Mouse (Mus musculus): ENCODE results near the gene Rogdi. TPM values are rescaled to one million over a fixed set of nuclear protein-coding genes. Genes with fewer than 3 reads are reported as not detected.

Gene Rogdi
- polyA plus RNA-seq, 1 experiment from 2014 or later: 61.8 TPM

- WGBS: 55% methylated on average over 13 of the region's 13 CpGs
- Histone ChIP-seq H3K27ac (peak overlapping the region; percentile 86), H3K4me1 (peaks cover 20% of the 10 kb centered on the region), H3K27me3 (ENCODE audit: poor library complexity, severe bottlenecking) (no peaks in the 10 kb centered on the region), H3K36me3 (replicated peaks) (peaks cover 46% of the 10 kb centered on the region), H3K4me3 (peak overlapping the region; percentile 73), H3K9me3 (no peaks in the 10 kb centered on the region)
- DNase-seq (ENCODE audit: extremely low spot score, low spot score): no peak
Observed at GRCm38 (mm10) chr16:5012036-5013005, 1.0 kb downstream of the Rogdi start.

DNA sequence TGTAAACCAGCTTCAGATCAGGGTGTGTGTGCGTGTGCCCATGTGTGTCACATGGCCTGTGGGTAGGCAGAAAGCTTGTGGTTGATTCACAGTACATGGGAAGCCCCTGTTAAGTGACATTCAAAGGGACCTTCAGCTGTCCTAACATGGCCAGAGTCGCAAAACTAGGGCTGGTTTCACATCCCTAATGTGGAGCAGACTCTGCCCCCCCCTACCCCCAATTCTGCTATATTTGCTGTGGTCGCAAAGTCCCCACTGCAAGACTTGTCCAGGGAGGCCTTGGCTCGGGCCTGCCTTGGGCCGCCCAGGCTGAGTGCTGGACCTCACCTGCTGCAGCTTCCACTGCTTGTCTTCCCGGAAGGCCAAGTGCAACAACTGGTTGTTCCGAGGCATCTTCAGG lies 2.1 kb downstream of the Rogdi start:
- no peaks in the 10 kb centered on the region for H3K9me3 ChIP-seq
- H3K27me3 ChIP-seq (ENCODE audit: poor library complexity, severe bottlenecking): no peaks in the 10 kb centered on the region
- H3K4me1 ChIP-seq: peaks cover 24% of the 10 kb centered on the region
- DNase-seq (ENCODE audit: extremely low spot score, low spot score): no peak
- WGBS: 89% methylated on average over 7 of the region's 7 CpGs
- H3K27ac ChIP-seq: no peak overlapping the region
- H3K36me3 ChIP-seq (replicated peaks): peaks cover 36% of the 10 kb centered on the region
- H3K4me3 ChIP-seq: no peak overlapping the region

DNA sequence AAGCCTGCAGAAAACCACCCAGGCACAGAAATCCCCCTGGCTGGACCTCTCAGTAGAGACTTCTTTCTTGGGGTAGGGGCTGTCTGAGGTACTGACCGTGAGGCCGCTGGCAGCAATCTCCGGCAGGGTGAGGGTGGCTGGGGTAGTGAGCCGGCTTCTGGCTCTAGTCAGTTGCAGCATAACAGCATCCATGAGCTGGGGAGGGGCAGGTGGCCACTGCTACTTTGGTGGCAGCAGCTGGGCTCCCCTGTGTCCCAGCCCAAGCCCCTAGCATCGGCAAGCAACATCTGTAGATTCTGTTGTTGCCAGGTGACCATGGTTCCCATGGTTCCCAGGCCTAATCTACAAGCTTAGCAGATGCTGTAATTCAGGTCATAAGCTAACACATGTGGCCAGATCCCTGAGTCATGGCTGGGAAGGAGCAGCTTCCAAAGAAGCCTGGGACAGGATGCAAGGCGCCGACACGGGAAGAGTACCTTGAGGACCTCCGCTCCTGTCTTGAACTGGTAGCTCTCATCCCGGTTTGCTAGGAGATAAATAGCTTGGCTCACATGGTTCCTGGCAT lies 2.9 kb downstream of the Rogdi start:
- WGBS: 91% methylated on average over 10 of the region's 10 CpGs
- H3K36me3 ChIP-seq (replicated peaks): peaks cover 28% of the 10 kb centered on the region
- no peaks in the 10 kb centered on the region for H3K27me3 ChIP-seq (ENCODE audit: poor library complexity, severe bottlenecking)
- H3K4me3 ChIP-seq: no peak overlapping the region
- peaks cover 24% of the 10 kb centered on the region for H3K4me1 ChIP-seq
- H3K9me3 ChIP-seq: no peaks in the 10 kb centered on the region
- no peak for DNase-seq (ENCODE audit: extremely low spot score, low spot score)
- H3K27ac ChIP-seq: no peak overlapping the region

GRCm38 (mm10) chr16:5008076-5008475 lies 5.3 kb downstream of the Rogdi start:
- DNase-seq (ENCODE audit: extremely low spot score, low spot score): no peak
- Histone ChIP-seq H3K4me1 (peaks cover 23% of the 10 kb centered on the region), H3K36me3 (replicated peaks) (peaks cover 14% of the 10 kb centered on the region), H3K4me3 (no peak overlapping the region), H3K9me3 (no peaks in the 10 kb centered on the region), H3K27ac (peak overlapping the region; percentile 53; the same call in 1 of the 2 replicates), H3K27me3 (ENCODE audit: poor library complexity, severe bottlenecking) (no peaks in the 10 kb centered on the region)
- WGBS: 84% methylated on average over 12 of the region's 12 CpGs

DNA sequence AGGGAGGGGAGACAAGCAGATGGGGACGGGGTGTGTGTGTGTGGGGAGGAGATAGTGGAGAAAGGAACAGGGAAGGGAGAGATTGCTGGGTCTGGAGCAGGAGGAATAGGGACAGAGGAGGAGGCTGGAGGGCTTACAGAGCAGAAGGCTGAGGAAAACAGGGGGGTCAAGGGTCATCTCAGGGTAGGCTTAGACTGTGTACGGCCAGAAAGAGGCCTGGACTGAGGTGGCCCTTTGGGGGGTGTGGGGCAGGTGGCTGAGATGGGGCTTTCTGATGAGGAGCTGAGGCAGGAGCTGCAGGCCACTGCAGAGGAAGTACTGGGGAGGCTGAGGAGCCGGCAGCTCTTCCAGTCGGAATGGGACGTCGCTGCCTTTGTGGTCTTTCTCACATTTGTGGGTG lies 5.9 kb downstream of the Rogdi start:
- Histone ChIP-seq H3K4me1 (peaks cover 17% of the 10 kb centered on the region), H3K9me3 (no peaks in the 10 kb centered on the region), H3K27ac (peak overlapping the region; percentile 53; the same call in 1 of the 2 replicates), H3K27me3 (ENCODE audit: poor library complexity, severe bottlenecking) (no peaks in the 10 kb centered on the region), H3K36me3 (replicated peaks) (peaks cover 14% of the 10 kb centered on the region), H3K4me3 (no peak overlapping the region)
- DNase-seq (ENCODE audit: extremely low spot score, low spot score): no peak
- WGBS: 47% methylated on average over 6 of the region's 6 CpGs

GRCm38 (mm10) chr16:5007067-5007466 lies 6.3 kb downstream of the Rogdi start, which contains the start of gene Smim22:
TSS of gene Smim22 (plus strand) at chr16:5007288.
- no peaks in the 10 kb centered on the region for H3K27me3 ChIP-seq (ENCODE audit: poor library complexity, severe bottlenecking)
- WGBS: 43% methylated on average over 5 of the region's 5 CpGs
- peak within 1 kb of the TSS; percentile 53 for H3K27ac ChIP-seq
- peaks cover 13% of the 10 kb centered on the region for H3K4me1 ChIP-seq
- peaks cover 14% of the 10 kb centered on the region for H3K36me3 ChIP-seq (replicated peaks)
- no peak within 1 kb of the TSS for H3K4me3 ChIP-seq
- H3K9me3 ChIP-seq: no peaks in the 10 kb centered on the region
- DNase-seq (ENCODE audit: extremely low spot score, low spot score): no peak

DNA sequence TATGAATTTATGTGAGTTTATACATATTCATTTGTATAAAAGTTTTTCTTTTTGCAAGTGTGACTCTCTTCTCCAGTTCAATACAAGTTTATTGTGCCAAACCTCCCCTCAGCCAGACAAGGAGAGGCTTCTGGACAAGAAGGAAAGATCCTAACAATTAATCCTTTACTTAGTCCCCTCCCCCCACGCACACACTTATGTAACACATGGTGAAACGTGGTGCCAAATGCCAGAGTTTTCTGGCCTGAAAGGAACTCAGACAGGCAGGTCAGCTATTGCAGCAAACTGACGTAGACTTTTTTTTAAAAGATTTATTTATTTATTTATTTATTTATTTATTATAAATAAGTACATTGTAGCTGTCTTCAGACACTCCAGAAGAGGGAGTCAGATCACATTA lies 12.7 kb downstream of the Rogdi start:
- H3K27ac ChIP-seq: no peak overlapping the region
- no peak overlapping the region for H3K4me3 ChIP-seq
- no peaks in the 10 kb centered on the region for H3K36me3 ChIP-seq (replicated peaks)
- DNase-seq (ENCODE audit: extremely low spot score, low spot score): no peak
- no peaks in the 10 kb centered on the region for H3K27me3 ChIP-seq (ENCODE audit: poor library complexity, severe bottlenecking)
- H3K4me1 ChIP-seq: no peaks in the 10 kb centered on the region
- H3K9me3 ChIP-seq: no peaks in the 10 kb centered on the region
- 76% methylated on average over 3 of the region's 3 CpGs for WGBS

DNA sequence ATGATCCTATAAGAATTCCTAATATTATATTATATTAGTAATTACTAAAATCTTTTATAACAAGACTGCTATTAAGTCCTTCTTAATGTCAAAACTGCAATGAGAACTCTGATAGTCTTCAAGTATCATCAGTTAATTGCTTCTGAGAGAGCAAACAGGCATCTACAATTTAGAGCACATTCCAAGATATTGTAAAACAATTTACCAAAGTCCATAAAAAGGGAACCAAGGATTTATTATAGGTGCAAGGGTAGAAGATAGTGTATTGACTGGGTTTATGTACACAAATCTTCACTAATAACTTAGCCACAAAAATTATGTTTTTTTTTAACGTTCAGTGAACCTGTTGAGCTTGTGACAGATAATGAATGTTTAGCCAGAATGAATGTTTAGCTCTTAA lies 14.4 kb downstream of the Rogdi start:
- no peak for DNase-seq (ENCODE audit: extremely low spot score, low spot score)
- Histone ChIP-seq H3K27ac (no peak overlapping the region), H3K9me3 (no peaks in the 10 kb centered on the region), H3K27me3 (ENCODE audit: poor library complexity, severe bottlenecking) (no peaks in the 10 kb centered on the region), H3K4me3 (no peak overlapping the region), H3K4me1 (no peaks in the 10 kb centered on the region), H3K36me3 (replicated peaks) (no peaks in the 10 kb centered on the region)
- WGBS: 86% methylated on average over 1 of the region's 1 CpGs

- 61% methylated on average over 3 of the region's 3 CpGs for WGBS
- Histone ChIP-seq H3K27ac (no peak within 1 kb of the TSS), H3K36me3 (replicated peaks) (no peaks in the 10 kb centered on the region), H3K4me1 (no peaks in the 10 kb centered on the region), H3K9me3 (no peaks in the 10 kb centered on the region), H3K27me3 (ENCODE audit: poor library complexity, severe bottlenecking) (no peaks in the 10 kb centered on the region), H3K4me3 (no peak within 1 kb of the TSS)
- no peak for DNase-seq (ENCODE audit: extremely low spot score, low spot score)
Observed at GRCm38 (mm10) chr16:4997553-4997952, 15.8 kb downstream of the Rogdi start, which contains the start of gene Sept12. TSS of gene Sept12 (minus strand) at chr16:4997852.

GRCm38 (mm10) chr16:4993276-4993675 lies 20.1 kb downstream of the Rogdi start:
- no peak overlapping the region for H3K27ac ChIP-seq

DNA sequence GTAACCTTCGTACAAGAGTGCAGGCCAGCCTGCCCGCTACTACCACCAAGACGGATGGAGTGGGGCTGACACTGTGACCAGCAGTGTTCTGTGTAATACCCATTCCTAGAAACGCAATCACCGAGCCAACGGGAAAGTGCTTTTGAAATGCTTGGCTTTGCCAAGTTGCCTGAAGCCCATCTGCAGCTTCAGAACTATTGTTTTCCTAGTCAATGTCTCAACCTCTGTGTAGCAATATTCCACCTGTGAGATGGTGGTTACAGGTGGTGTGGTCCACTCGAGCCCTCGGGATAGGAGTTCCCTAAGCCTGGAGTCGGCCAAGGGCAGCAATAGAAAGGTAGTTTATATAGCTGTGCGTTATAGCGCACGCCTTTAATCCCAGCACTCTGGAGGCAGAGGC lies 28.6 kb downstream of the Rogdi start:
- DNase-seq (ENCODE audit: extremely low spot score, low spot score): no peak
- no peaks in the 10 kb centered on the region for H3K36me3 ChIP-seq (replicated peaks)
- no peak overlapping the region for H3K4me3 ChIP-seq
- no peaks in the 10 kb centered on the region for H3K27me3 ChIP-seq (ENCODE audit: poor library complexity, severe bottlenecking)
- H3K4me1 ChIP-seq: no peaks in the 10 kb centered on the region
- 93% methylated on average over 12 of the region's 12 CpGs for WGBS
- no peak overlapping the region for H3K27ac ChIP-seq
- H3K9me3 ChIP-seq: no peaks in the 10 kb centered on the region

More at GRCm38 (mm10) chr16:4993276-4993675, 20.1 kb downstream of the Rogdi start:
- no peaks in the 10 kb centered on the region for H3K36me3 ChIP-seq (replicated peaks)
- no peaks in the 10 kb centered on the region for H3K9me3 ChIP-seq
- H3K4me1 ChIP-seq: no peaks in the 10 kb centered on the region
- no peak overlapping the region for H3K4me3 ChIP-seq
- WGBS: 86% methylated on average over 4 of the region's 4 CpGs
- DNase-seq (ENCODE audit: extremely low spot score, low spot score): no peak
- H3K27me3 ChIP-seq (ENCODE audit: poor library complexity, severe bottlenecking): no peaks in the 10 kb centered on the region

- DNase-seq (ENCODE audit: extremely low spot score, low spot score): no peak
Observed at GRCm38 (mm10) chr16:4979755-4980380, 33.5 kb downstream of the Rogdi start.

More at GRCm38 (mm10) chr16:4979755-4980380, 33.5 kb downstream of the Rogdi start:
- Histone ChIP-seq H3K9me3 (no peaks in the 10 kb centered on the region), H3K27me3 (ENCODE audit: poor library complexity, severe bottlenecking) (no peaks in the 10 kb centered on the region), H3K4me3 (no peak overlapping the region), H3K36me3 (replicated peaks) (no peaks in the 10 kb centered on the region), H3K4me1 (no peaks in the 10 kb centered on the region), H3K27ac (no peak overlapping the region)
- WGBS: 77% methylated on average over 4 of the region's 4 CpGs

All from forebrain, embryonic 10.5 days (tissue).